12 mouse cellular contexts compared by ENCODE assay signal in genomic region chr13:6635138-6636076, GRCm38 (mm10). TPM values are rescaled to one million over a fixed set of nuclear protein-coding genes. Genes with fewer than 3 reads are reported as not detected.
A peak's percentile ranks its signal among the peaks of the same experiment; 100 is the strongest.
DNase-seq lines count a peak whose midpoint lies in the region; ATAC-seq and TF ChIP-seq lines count a peak whose summit lies in the region.
"Had no signal": no experiment of that assay in that cellular context is flagged by ENCODE, and none has a peak within 500 bp of the region (broad histone marks: within the 10 kb centered on the region; RNA-seq: fewer than 3 reads in every experiment).

No protein-coding gene starts in this region.

- H3K4me3 ChIP-seq in gastrocnemius, adult 2 months, result no peak overlapping the region
- H3K4me3 ChIP-seq in intestine, postnatal 0 days (ENCODE audit: low read depth, low read length), result no peak overlapping the region
- H3K4me3 ChIP-seq: limb, embryonic 10.5 days; midbrain, embryonic 13.5 days had no signal

- H3K4me2 ChIP-seq in intestine, postnatal 0 days (replicated peaks; ENCODE audit: low read depth), result 0 out of 2 replicates have a peak overlapping the region, but pooled peaks have one; percentile 22
- H3K4me2 ChIP-seq: midbrain, embryonic 13.5 days had no signal

- peak overlapping the region; percentile 40 for H3K27ac ChIP-seq in gastrocnemius, adult 2 months
- H3K27ac ChIP-seq in intestine, postnatal 0 days (ENCODE audit: low read depth, low read length), result peak overlapping the region; percentile 90
- H3K27ac ChIP-seq: limb, embryonic 10.5 days; midbrain, embryonic 13.5 days had no signal

- no peaks in the 10 kb centered on the region for H3K27me3 ChIP-seq in intestine, postnatal 0 days (replicated peaks; ENCODE audit: control insufficient read depth, insufficient read depth, low read length)
- H3K27me3 ChIP-seq: midbrain, embryonic 13.5 days had no signal

- DNase-seq in gastrocnemius, adult 2 months, result peak; percentile 22
- no peak for DNase-seq in gastrocnemius, postnatal 14 days
- DNase-seq in CD4-positive helper T cell, adult 2 months (ENCODE audit: low read depth, low spot score), result peak; percentile 56
- DNase-seq in heart, adult 8-10 months (ENCODE audit: low spot score), result peak; percentile 46
- no peak for DNase-seq in left cerebral cortex, adult 11 months (ENCODE audit: low spot score)
- DNase-seq in layer of hippocampus, adult 9-10 months (ENCODE audit: low spot score), result no peak
- DNase-seq in adrenal gland, adult 8-10 months, result no peak
- DNase-seq: adrenal gland, postnatal 14 days; thymus, adult 18-20 months had no signal

- peaks cover 18% of the 10 kb centered on the region for H3K4me1 ChIP-seq in intestine, postnatal 0 days (replicated peaks; ENCODE audit: control insufficient read depth, insufficient read depth, low read length)

- H3K9ac ChIP-seq in intestine, postnatal 0 days (ENCODE audit: low read depth, low read length), result no peak overlapping the region
- H3K9ac ChIP-seq: midbrain, embryonic 13.5 days had no signal

- no peak for TF ChIP-seq CTCF in gastrocnemius, adult 2 months (IDR thresholded peaks at IDR 0.05)
- TF ChIP-seq CTCF in intestine, postnatal 0 days (IDR thresholded peaks at IDR 0.05; ENCODE audit: low read depth), result 0 out of 2 replicates have a peak, but pooled peaks have one; percentile 7

- H3K36me3 ChIP-seq in intestine, postnatal 0 days (ENCODE audit: control insufficient read depth, insufficient read depth), result peaks cover 8% of the 10 kb centered on the region; the same call in 1 of the 2 replicates
- H3K36me3 ChIP-seq: limb, embryonic 10.5 days; midbrain, embryonic 13.5 days had no signal

- WGBS in intestine, postnatal 0 days, result 31% methylated on average over 11 of the region's 11 CpGs

- no peaks in the 10 kb centered on the region for H3K9me3 ChIP-seq in intestine, postnatal 0 days (ENCODE audit: control insufficient read depth)
- H3K9me3 ChIP-seq: limb, embryonic 10.5 days; midbrain, embryonic 13.5 days had no signal

- peak; percentile 81 for ATAC-seq in intestine, postnatal 0 days
- ATAC-seq: midbrain, embryonic 13.5 days had no signal

- intact Hi-C loops in gastrocnemius, adult 2 months (cut with DNase I), result no loop called here
- intact Hi-C loops in gastrocnemius, postnatal 14 days (cut with DNase I; ENCODE audit: low total_unique reads), result no loop called here

RNA-seq across cellular contexts. Expression of gene Pfkp, which starts 13.2 kb away (rescaled TPM):
- total RNA-seq in gastrocnemius, adult 2 months (2021), result 1 to 10 TPM; 4.0 to 5.8 TPM
- total RNA-seq in gastrocnemius, postnatal 14 days (2021), result 1 to 10 TPM; 6.7 to 8.2 TPM
- 10 to 100 TPM; 27.7 to 47.5 (median 33.5) TPM for total RNA-seq in heart, adult 8-10 months (2022)
- polyA plus RNA-seq in intestine, postnatal 0 days (2015; fragmentation: Nextera tagmentation; extraction: Ambion mirVana), result 75.7 and 77.6 TPM in 2 replicates
- 10 to 100 TPM; 47.7 to 91.4 (median 68.9) TPM for total RNA-seq in adrenal gland, adult 8-10 months (2022)

Comparison
In these comparisons a context has a peak if more than half of its experiments do, and no peak if none do; other contexts are left out.
1. DNase-seq: peak in gastrocnemius, adult 2 months (single experiment), CD4-positive helper T cell, adult 2 months (single experiment) and heart, adult 8-10 months (single experiment); none in gastrocnemius, postnatal 14 days (single experiment), left cerebral cortex, adult 11 months (single experiment), layer of hippocampus, adult 9-10 months (single experiment) and adrenal gland, adult 8-10 months (single experiment).